Mouse (Mus musculus): ENCODE results near the gene Mesp2.

The Mesp2 gene

GRCm38 (mm10) chr7:79861794-79862193 is 51.3 kb downstream of the Mesp2 start:
- DNase-seq (ENCODE audit: low spot score in 2 of 2) = no peak
